Mouse (Mus musculus) kidney, adult 2 months (tissue): ENCODE measurements at regions not wholly inside any gene's neighbourhood (a gene's known extent, or its start where the extent isn't known, plus 50 kb on each side); places are given as distances from the start of the nearest gene placed in this dataset.

Experiments
- CTCF ChIP-seq: fragments of 200-500 bp; conservative IDR thresholded peaks from 2 replicates; pipeline ENCODE4 v1.5.1; 2011; ENCODE audit warnings: low read depth, mild to moderate bottlenecking, control low read depth, low read length, moderate library complexity, mixed read lengths; ENCODE audit not compliant: insufficient read depth, insufficient read length
- POLR2A ChIP-seq: fragments of 200-500 bp; IDR thresholded peaks from one replicate; pipeline ENCODE4 v1.6.1; 2011; ENCODE audit warnings: low read depth, low read length, control low read depth

- TF ChIP-seq POLR2A: no peak
- no peak for TF ChIP-seq CTCF
Observed at GRCm38 (mm10) chr2:166322668-166323043, 167.2 kb upstream of the Sulf2 start.
